Mouse (Mus musculus): ENCODE measurements around the gene Pcsk4.

The Pcsk4 gene

DNA sequence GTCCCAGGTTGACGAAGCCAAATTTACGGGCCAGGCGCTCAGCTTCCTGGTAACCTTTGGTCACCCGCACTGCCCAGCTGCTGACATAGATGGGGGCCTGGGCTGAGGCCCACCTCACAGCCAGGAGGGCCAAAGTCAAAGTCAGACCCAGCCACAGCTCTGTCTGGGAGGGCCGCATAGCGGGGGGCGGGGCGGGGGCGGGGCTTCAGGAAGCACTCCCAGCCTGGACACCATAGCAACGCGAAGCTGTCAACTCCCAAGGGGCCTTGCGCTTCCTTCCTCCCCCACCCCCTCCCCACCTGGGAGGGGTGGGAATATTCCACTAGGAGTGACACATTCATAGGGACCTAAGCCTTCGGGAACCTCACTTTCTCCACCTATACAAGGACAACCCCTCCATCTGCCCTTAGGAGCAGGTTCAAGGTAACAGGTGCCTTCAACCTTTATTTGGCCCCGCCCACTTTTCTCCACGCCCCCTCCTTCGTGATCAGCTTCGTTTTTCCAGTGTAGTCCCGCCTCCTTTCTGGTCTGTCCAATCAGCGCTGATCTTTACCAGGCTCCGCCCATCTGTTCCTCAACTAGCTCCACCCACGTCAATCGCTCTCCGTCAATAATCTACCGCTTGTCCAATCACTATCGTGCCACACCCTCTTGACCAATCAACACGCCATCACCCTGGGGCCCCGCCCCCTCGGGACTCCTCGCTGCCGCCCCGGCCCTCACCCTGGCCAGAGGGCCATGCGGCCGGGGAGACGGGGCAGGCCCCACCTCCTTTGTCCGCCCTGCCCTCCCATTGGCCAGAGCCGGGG, at the start of gene Pcsk4, which contains the start of gene Reep6:
Pcsk4 (minus strand) TSS at position 226 of the 809 bp plus-strand sequence.
Reep6 (plus strand) TSS at position 681 of the 809 bp plus-strand sequence.
- peak; percentile 98 to 99 for DNase-seq

DNA sequence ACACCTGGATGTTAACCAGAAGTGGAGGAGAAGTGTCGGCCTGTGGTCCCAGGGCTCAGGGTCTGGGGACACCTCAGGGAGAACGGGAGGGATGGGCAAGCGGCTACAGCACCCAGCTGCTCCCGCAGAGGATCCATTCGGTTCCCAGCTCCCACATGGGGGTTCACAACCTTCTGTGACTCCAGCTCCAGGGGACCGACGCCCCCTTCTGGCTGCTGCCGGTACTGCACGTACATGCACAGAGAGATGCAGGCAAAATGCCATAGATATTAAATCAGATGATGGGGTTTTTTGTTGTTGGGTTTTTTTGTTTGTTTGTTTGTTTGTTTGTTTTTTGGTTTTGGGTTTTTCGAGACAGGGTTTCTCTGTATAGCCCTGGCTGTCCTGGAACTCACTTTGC, 48.4 kb upstream of the Pcsk4 start:
- peak; percentile 54 to 65 for DNase-seq

DNA sequence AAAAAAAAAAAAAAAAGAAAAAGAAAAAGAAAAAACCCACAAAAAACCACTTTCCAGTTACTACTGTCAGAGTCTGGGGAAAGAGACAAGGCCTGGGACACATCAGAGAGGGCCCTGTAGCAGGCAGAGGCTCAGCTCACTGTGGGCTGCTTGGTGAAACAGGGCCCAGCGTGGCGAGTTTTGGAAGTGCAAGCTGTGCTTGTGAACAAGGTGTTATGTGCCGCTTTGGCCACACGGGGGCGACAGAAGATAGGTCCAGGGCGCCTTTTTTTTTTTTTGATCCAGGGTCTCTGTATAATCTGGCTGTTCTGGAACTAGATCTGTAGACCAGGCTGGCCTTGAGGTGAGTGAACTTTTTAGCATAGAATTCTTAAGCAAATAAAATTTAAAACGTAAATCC, 46.9 kb upstream of the Pcsk4 start:
- DNase-seq = peak; percentile 98

DNA sequence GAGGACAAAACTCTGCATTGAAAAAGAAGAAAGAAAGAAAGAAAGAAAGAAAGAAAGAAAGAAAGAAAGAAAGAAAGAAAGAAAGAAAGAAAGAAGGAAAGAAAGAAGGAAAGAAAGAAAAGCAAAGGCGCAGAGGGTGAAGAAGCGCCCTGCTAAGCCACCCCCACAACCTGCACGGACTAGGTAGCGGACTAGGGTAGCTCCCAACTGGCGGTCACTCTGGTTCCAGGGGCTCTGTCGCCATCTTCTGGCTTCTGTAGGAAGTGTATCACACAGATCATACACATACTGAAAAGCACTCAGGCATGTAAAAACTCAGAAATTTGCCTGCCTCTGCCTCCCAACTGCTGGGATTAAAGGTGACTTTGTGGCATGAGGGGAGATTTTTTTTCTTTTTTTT, 44.8 kb upstream of the Pcsk4 start:
- DNase-seq = peak; percentile 85 to 89

DNA sequence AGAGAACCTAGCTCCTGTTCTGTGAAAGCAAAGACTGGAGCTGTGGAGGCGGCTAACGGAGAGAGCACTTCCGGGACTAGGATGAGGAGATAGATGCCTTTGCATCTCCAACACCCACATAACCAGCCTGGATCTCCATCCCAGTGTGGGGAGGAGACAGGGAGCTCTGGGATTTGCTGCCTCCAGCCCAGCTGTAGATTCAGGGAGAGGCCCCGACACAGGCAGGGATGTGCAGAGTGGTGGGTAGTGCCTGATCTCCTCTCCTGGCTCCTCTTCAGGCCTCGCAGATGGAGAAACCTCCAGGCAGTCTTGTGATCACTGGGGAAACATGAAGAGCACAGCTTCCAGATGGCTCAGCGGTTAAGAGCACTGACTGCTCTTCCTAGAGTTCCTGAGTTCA, 43.4 kb upstream of the Pcsk4 start:
- no peak for DNase-seq

DNA sequence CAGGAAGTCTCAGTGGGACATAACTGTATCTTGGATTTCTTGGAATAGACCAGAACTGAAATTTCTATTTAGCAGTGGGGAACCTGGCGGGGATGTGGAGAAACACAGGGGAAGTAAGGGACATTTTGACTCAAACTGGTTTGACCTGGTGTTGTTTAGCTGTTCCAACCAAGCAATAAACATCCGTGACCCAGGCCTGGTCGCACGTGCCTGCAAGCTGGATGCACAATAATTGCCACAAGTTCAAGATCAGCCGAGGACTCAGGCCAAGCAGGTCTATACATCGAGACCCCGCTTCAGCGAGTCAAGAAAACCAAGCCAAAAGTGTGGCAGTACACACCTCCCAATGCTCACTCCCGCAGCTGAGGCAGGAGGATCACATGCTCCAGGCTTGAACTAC, 42.7 kb upstream of the Pcsk4 start:
- no peak for DNase-seq

DNA sequence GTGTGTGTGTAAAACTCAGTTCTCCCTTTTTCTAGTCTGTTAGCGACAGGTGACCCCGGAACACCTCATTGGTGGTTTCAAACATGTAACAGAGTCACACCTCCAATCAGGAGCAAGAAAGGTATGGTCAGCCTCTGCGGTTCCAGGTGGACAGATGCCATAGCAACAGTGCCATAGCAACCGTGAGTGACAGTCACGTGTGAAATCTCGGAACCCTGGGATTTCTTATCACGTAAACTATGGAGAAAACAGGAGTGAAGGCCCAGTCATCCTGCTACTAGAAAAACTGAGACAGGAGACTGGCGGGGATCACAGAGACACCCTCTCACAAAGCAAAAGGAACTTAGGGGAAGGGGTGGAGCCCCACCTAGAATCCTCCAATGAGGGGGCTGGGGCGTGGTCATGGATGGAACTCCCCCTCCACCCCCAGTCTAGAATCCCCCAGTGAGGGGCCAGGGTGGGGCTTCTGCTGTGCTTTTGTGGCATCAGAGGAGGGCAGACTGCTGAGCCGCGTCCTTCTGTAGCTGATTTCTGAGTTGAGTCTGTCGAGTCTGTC, 42.2 kb upstream of the Pcsk4 start:
- DNase-seq = peak; percentile 76 to 78

DNA sequence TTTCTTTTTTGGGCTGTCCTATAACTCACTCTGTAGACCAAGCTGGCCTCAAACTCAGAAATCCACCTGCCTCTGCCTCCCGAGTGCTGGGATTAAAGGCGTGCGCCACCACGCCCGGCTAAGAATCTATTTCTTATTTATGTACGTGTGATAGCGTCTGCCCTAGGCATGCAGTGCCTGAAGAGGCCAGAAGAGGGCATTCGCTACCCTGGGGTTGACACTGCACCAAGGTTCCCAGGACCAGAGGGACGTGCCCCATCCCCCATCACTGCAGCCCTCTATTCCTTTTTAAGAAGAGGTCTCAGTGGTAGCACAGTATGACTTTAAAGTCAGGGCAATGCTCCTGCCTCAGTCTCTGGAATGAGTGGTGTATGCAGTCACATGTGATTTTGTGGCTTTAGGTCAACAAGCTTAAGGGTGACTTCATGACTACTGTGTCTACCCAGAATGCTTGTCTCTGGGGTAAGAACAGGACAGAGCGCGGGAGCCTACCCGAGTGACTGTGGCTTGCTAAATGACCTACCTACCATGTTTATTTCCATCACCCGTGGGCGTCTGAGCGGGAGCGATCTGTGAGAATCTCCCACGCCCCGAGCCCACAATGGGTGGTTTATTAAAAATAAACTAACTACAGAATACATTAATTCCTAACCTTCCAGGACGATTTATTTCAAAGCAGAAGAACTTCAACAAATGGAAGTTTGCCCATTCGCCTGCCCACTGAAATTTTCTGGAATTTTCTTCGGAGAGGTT, 40.9 kb upstream of the Pcsk4 start:
- no peak for DNase-seq

DNA sequence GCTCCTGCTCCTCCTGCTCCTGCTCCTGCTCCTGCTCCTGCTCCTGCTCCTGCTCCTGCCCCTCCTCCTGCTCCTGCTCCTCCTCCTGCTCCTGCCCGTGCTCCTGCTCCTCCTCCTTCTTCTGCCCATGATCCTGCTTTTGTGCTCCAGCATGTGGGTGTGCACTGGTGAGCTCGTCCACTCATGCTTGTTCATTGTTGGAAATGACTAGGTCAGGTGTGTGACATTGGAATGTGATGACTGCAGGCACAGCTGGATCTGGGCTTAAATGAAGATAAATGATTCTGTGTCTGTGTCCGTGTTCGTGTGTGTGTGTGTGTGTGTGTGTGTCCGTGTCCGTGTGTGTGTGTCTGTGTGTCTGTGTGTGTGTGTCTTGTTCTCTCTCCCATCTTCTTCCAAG, 39.1 kb upstream of the Pcsk4 start:
- no peak for DNase-seq

DNA sequence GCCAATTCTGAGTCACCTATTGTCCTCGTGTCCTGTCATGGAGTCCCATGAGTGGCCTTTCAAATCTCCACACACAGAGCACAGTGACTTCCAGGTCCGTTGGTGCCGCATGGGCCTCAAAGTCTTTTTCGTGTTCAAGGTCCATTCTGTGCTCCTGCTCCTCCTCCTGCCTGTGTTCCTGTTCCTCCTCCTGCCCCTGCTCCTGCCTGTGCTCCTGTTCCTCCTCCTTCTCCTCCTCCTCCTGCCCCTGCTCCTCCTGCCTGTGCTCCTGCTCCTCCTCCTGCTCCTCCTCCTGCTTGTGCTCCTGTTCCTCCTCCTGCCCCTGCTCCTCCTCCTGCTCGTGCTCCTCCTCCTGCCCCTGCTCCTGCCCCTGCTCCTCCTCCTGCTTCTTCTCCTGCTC, 38.7 kb upstream of the Pcsk4 start:
- no peak for DNase-seq

DNA sequence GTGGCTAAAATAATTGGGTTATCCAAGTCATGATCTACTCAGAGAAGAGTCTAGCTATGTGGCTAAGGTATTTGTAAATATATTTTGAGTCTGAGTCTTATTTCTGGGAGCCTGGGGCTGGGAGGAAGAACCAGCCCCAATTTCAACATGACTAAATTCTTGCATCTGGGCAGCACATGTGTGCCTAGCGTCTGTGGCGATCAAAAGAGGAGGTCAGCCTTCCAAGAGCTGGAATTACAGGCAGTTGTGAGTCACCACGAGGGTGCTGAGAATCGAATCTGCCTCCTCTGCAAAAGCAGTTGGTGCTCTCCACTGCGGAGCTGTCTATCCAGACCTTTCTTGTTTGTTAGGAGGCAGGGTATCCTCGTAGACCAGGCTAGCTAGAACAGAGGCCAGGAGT, 36.4 kb upstream of the Pcsk4 start:
- DNase-seq = no peak

DNA sequence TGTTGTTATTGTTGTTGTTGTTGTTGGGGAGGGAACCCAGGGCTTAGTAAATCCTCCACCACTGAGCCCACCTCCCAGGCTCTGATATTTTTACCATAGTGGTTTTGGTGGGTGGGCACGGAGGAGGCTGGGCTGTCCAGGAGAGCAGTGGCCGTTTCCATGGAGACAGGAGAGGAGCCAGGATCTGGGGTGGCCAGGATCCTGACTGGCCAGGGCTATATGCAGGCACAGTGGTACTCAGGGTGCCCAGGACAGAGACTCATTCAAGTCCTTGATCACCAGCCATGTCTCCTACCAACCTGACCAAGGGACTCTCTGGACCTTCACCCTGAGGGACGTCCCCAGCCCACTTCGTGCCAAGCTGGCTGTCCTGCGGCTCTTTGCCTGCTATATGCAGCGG, 34.4 kb upstream of the Pcsk4 start:
- DNase-seq = no peak

DNA sequence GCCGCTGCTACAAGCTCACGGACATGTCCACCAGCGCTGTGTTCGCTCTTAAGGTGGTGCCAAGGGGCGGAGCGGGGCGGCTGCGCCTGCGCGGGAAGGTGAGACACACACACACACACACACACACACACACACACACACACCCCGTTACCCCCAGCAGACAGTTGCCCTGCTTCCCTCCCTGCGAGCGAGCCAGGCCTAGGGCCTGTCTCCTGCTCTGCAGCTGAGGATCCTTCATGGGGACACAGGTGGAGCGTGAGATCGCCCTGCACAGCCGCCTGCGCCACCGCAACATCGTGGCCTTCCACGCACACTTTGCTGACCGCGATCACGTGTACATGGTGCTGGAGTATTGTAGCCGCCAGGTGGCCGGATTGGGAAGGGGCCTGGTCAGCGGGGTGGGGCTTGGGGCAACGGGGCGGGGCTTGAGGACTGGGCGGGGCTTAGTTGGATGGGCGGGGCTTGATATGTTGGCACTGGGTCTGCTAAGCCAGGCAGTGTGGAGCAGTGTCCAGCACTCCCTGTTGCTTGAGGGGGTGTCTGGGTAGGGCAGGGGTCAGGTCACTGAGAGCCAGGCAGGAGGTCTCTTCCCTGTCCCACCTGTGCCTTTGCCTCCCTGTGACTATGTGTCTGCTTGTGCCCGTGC, 28.8 kb upstream of the Pcsk4 start:
- peak; percentile 73 to 77 for DNase-seq

DNA sequence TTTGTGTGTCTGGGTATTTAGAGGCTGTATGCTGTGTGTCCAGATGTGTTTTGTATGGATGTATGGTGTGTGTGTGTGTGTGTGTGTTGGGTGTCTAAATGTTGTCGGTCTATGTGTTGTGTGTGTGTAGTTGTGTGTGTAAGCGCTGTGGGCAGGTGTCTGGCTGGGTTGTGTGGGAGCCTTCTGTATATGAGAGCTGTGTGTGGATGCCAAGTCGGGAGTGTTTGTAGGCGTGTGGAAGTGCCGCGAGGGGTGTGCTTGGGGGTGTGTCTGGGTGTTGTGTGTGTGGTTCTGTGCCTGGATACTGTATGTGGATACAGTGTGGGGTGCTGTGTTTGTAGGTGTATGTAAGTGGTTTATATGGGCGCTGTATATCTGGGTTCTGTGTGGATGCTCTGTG, 28.0 kb upstream of the Pcsk4 start:
- no peak for DNase-seq

DNA sequence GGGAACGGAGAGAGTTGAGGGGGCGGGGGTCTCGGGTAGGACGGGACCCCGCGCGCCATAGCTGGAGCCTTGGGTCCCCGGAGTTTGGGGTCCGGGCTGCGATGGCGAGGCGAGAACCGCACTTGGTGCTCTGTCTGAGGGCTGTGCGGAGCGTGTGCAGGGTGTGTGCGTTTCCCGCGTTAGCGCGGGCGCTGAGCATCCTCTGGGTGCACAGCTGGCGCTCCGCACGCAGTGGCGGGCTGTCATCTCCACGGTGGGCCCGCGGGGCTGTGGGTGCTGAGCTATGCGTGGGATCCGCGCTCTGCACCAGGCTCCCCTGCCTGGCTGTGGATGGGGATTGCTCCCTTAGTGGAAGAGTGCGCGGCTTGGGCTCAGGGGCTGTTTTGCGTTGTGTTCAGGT, 27.4 kb upstream of the Pcsk4 start:
- no peak for DNase-seq

DNA sequence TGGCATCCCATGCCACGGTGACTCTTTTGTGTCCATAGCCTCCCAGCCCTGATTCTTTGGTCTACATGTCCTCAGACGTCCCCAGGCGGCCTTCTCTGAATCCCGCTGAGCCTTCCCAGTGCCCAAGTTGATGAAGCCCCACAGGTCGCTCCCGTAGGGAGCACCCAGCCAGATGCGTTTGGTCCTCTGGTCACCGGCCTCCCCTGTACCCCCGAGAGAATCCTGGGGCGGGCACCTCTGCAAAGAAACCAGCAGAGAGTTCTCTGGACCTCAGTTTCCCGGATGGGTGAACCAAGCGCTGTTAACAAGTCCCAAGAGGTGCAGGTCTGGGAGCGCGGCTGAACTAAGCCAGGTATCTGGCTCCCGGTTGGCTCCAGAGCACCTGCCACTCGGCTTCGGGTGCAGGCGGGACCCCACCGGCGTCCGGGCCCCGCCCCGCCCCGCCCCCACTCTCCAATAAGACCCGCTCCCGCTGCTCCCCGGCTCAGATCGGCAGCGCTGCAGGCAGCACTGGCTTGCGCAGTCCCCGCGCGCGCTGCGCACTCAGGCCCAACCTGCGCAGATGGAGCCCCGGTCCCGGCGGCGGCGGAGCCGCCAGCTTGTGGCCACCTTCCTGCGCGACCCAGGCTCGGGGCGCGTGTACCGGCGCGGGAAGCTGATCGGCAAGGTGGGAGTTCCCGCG, 26.8 kb upstream of the Pcsk4 start, which contains the start of gene Plk5:
Plk5 (plus strand) TSS at position 459 of the 682 bp plus-strand sequence.
- peak in 1 of 2 experiments; percentile 51 for DNase-seq

DNA sequence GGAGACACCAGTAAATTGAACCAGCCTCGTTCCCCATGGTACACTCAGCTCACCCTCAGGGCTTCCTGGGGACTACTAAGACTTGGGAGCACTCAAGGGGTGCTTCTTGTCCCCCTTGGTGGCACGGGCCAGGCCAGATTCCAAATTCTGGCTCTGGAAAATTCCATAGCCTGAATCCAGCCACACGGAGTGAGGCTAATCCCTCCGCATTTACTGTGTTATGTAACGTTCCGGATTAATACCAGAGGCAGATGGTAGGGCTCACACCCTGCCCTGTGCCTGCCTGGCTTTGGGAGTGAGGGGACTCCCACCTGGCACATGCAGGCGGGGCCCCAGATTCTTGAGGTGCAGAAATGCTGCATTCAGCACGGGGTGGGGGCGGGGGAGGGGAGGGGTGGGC, 26.1 kb upstream of the Pcsk4 start:
- no peak for DNase-seq

DNA sequence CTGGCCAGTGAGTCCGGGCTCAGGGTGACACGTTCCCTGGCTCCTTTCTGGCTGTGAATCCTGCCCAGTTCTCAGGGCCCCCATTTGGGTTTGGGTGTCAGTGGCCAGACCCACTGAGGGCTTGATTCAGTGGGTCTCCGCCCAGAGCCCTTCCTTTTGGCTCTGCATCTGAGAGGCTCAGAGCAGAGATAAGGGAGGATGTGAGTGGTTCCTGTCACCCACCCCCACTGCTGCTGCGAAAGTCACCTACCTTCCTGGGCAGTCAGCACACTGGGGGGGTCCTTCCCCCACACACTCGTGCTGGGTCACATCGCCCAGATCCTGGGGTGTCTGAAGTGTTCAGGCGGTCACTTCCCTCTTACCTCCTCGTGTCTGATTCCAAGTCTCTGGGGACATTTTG, 23.4 kb upstream of the Pcsk4 start:
- DNase-seq = no peak

DNA sequence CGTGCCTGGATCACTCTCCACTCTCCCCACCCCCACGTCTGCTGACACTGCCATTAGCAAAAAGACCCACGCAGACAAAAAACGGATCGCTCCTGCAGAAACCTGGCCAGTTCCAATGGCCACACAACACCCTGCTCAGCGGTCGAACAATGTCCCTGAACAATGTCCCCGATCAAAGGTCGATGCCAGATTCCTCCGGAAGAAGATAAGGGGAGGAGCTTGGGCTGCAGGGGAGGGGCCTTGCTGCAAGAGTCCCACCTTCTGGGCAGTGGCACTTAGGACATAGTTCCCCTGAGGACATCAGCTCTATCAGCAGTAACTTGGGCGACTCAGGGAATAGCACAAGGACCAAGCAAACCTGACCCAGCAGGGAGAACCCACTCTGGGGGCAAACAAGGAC, 22.6 kb upstream of the Pcsk4 start:
- peak; percentile 41 to 65 for DNase-seq

DNA sequence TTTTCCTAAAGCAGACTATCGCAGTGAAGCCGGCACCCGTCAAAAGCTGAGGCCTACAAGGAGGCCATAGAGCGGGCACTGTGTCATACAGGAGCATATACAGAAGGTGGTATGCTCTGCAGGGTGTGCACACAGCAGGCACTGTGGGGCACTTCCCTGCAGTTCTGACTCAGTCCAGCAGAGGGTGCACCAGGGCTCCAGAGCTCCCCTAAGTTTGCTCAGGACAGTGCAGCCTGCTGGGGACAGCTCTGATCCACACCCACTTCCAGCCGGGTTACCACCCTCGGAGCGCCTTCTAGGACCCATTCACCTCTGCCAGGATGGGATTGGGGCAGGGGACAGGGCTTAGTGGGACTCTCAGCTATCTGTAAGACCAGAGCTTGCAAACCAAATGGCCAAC, 21.0 kb upstream of the Pcsk4 start:
- peak; percentile 95 to 97 for DNase-seq

DNA sequence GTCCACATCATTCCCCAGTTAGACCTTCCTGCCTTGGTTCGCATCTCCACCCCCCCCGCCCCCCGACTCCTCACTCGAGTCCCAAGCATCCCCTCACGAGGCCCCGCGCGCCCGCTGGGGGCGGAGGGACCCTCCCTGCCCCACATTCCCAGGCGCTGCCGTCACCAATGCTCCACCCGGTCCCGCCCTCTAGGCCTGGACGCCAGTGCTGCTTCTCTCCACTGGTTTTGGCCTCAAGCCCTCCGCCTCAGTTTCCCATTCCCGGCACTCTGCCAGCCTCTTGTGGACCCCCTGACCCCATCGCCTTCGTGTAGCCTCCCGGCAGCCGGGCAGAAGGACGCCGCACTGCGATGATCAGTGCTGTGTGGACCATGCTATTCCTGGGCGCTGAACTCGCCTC, 19.7 kb upstream of the Pcsk4 start:
- peak; percentile 39 to 53 for DNase-seq

DNA sequence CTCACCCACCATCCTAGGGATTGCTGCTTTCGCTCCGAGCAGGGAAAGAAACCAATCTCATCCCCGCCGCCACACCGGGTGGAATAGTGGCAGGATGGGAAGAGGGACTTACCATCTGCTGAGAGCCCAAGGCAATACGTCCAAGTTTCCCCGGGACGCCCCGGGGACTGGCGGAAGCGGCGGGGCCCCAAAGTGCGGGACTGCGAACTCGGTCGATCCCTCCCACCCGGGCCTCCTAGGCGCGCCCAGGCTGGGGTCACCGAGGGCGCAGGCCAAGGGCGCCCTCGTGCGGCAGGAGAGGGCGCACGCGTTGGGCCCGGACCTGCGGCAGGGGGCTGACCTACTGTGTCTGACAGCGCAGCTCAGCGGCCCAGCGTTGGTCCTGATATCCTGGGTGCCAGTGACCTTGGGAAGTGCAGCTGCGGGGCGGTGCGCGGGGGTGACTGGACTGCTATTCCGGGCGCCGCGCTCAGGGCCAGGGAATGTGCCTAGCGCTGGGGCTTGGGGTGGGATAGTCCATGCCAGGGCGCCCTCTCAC, 19.0 kb upstream of the Pcsk4 start, which contains the start of gene Adamtsl5:
Adamtsl5 (minus strand) TSS at position 169 of the 538 bp plus-strand sequence.
- peak; percentile 56 to 72 for DNase-seq
